Mouse (Mus musculus) brain, embryonic 14.5 days (tissue): ENCODE results near the gene Eif4e.

ENCODE experiments used
- CTCF ChIP-seq: fragments of 200-500 bp; IDR thresholded peaks from 2 replicates; pipeline ENCODE4 v1.5.1; 2012; ENCODE audit warnings: inconsistent platforms, mild to moderate bottlenecking, moderate library complexity, borderline replicate concordance; ENCODE audit not compliant: insufficient read depth, insufficient read length; ENCODE audit errors: extremely low read depth
- POLR2A ChIP-seq: fragments of 200-500 bp; IDR thresholded peaks from 2 replicates; pipeline ENCODE4 v1.6.1; 2012; ENCODE audit warnings: mild to moderate bottlenecking, inconsistent platforms, borderline replicate concordance; ENCODE audit not compliant: poor library complexity, insufficient read depth, insufficient read length, severe bottlenecking; ENCODE audit errors: extremely low read depth

DNA sequence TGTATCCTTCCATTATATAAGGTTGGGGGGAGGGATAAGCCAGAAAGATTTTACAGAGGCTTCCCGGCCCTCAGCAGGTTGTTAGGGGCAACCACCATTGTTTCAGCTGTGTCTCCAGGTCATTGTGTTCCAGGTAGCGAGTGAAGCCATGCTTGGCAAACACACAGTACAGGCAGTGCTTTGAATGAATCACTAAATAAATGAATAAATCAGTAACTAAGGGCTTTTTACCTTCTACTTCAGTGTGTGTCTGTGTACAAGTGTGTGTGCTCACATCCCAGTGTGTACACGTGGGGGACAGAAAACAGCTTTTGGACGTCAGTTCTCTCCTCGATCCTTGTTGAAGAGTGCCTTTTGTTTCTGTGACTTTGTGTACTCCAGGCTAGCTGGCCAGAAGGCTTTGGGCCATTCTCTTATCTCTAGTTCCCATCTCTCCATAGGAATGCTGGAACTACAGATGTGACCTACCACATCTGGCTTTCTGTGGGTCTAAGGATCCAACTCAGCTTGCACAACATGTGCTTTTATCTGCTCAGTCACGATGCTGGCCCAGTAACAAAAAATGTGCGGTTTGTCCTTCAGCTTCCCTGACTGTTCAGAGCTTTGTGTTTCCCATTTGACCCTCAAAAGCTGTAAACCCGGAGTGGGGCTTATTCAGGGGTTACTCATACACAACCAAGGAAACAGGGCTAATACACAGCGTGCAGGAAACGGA lies 10.2 kb upstream of the Eif4e start:
- TF ChIP-seq CTCF (no peak), POLR2A (no peak)
